Mouse (Mus musculus) midbrain, embryonic 11.5 days (tissue): Measurements from ENCODE around the gene Pold3. TPM values are rescaled to one million over a fixed set of nuclear protein-coding genes. Genes with fewer than 3 reads are reported as not detected.

Experiments used
- ATAC-seq: fragments of 200-750 bp; cut with Nextera tagmentation; 2 replicates; pipeline ENCODE4 v1.8.0; 2017; ENCODE audit warnings: moderate TSS enrichment, moderate library complexity; ENCODE audit not compliant: low FRiP score
- DNase-seq: peaks from one replicate; pipeline ENCODE4 v3.0.0; 2015; ENCODE audit warnings: low spot score; ENCODE audit errors: missing footprints
- H3K27ac ChIP-seq: fragments of 300-500 bp; sonication (generic); 2 replicates; pipeline ENCODE4 v1.5.1; 2014; ENCODE audit warnings: low read depth, low read length
- H3K27me3 ChIP-seq: fragments of 300-500 bp; sonication (generic); 2 replicates; pipeline ENCODE4 v1.6.1; 2014; ENCODE audit warnings: mild to moderate bottlenecking, low read length, moderate library complexity, mixed read lengths; ENCODE audit not compliant: control insufficient read depth, insufficient read depth
- H3K36me3 ChIP-seq: fragments of 300-500 bp; sonication (generic); 2 replicates; pipeline ENCODE4 v1.6.1; 2014; ENCODE audit warnings: mild to moderate bottlenecking, low read length, moderate library complexity, mixed read lengths; ENCODE audit not compliant: control insufficient read depth, insufficient read depth
- H3K4me1 ChIP-seq: fragments of 300-500 bp; sonication (generic); 2 replicates; pipeline ENCODE4 v1.6.1; 2014; ENCODE audit warnings: low read length; ENCODE audit not compliant: control insufficient read depth, insufficient read depth
- H3K4me2 ChIP-seq: fragments of 300-500 bp; sonication (generic); 2 replicates; pipeline ENCODE4 v1.6.1; 2014; ENCODE audit warnings: mild to moderate bottlenecking, moderate library complexity
- H3K4me3 ChIP-seq: fragments of 300-500 bp; sonication (generic); 2 replicates; pipeline ENCODE4 v1.5.1; 2014; ENCODE audit warnings: low read depth, low read length
- H3K9ac ChIP-seq: fragments of 300-500 bp; sonication (generic); 2 replicates; pipeline ENCODE4 v1.6.1; 2014; ENCODE audit warnings: low read length
- H3K9me3 ChIP-seq: fragments of 300-500 bp; sonication (generic); 2 replicates; pipeline ENCODE4 v1.6.1; 2016; ENCODE audit warnings: low read length; ENCODE audit not compliant: control insufficient read depth
- WGBS: fragments of 180-500 bp; shearing (Covaris S2); extraction: QIAGEN DNeasy Blood & Tissue Kit; methylation state at CpG from one replicate; pipeline ENCODE4 v1.1.7; 2014; 5-methylcytosine and 5-hydroxymethylcytosine counted together
- polyA plus RNA-seq: library from polyadenylated mRNA; unstranded; fragments of >200 nt; fragmentation: Nextera tagmentation; extraction: Ambion mirVana; gene quantifications from 2 replicates; pipeline ENCODE4 v1.2.1, GENCODE M21; 2014

Pold3 gene
- polyA plus RNA-seq, 1 experiment from 2014 or later: 100 TPM

GRCm38 (mm10) chr7:100051904-100052303 lies 69.5 kb downstream of the Pold3 start:
- Histone ChIP-seq H3K9me3 (no peaks in the 10 kb centered on the region), H3K27me3 (no peaks in the 10 kb centered on the region), H3K36me3 (no peaks in the 10 kb centered on the region), H3K27ac (no peak overlapping the region), H3K4me1 (no peaks in the 10 kb centered on the region), H3K9ac (no peak overlapping the region), H3K4me2 (no peak overlapping the region), H3K4me3 (no peak overlapping the region)
- WGBS: 71% methylated on average over 4 of the region's 4 CpGs
- ATAC-seq (no peak), DNase-seq (no peak)

GRCm38 (mm10) chr7:100046486-100046885 lies 74.9 kb downstream of the Pold3 start:
- no peaks in the 10 kb centered on the region for H3K36me3 ChIP-seq
- no peak overlapping the region for H3K9ac ChIP-seq
- no peak overlapping the region for H3K4me3 ChIP-seq
- H3K4me1 ChIP-seq: peaks cover 7% of the 10 kb centered on the region
- no peak for DNase-seq
- no peak overlapping the region for H3K4me2 ChIP-seq
- no peak overlapping the region for H3K27ac ChIP-seq
- 75% methylated on average over 2 of the region's 2 CpGs for WGBS
- no peak for ATAC-seq
- H3K27me3 ChIP-seq: no peaks in the 10 kb centered on the region
- no peaks in the 10 kb centered on the region for H3K9me3 ChIP-seq

- no peak overlapping the region for H3K27ac ChIP-seq
Measured at GRCm38 (mm10) chr7:100043605-100044031, 77.7 kb downstream of the Pold3 start.

GRCm38 (mm10) chr7:100043096-100043495 lies 78.3 kb downstream of the Pold3 start:
- H3K27ac ChIP-seq: no peak overlapping the region
- no peaks in the 10 kb centered on the region for H3K36me3 ChIP-seq
- H3K9me3 ChIP-seq: no peaks in the 10 kb centered on the region
- ATAC-seq (no peak), DNase-seq (no peak)
- H3K4me3 ChIP-seq: no peak overlapping the region
- no peak overlapping the region for H3K9ac ChIP-seq
- no peak overlapping the region for H3K4me2 ChIP-seq
- no peaks in the 10 kb centered on the region for H3K27me3 ChIP-seq
- peaks cover 7% of the 10 kb centered on the region for H3K4me1 ChIP-seq
- WGBS: 96% methylated on average over 5 of the region's 5 CpGs

More at GRCm38 (mm10) chr7:100043605-100044031, 77.7 kb downstream of the Pold3 start:
- ATAC-seq (no peak), DNase-seq (no peak)
- no peaks in the 10 kb centered on the region for H3K9me3 ChIP-seq
- no peak overlapping the region for H3K9ac ChIP-seq
- peaks cover 7% of the 10 kb centered on the region for H3K4me1 ChIP-seq
- no peaks in the 10 kb centered on the region for H3K27me3 ChIP-seq
- no peaks in the 10 kb centered on the region for H3K36me3 ChIP-seq
- no peak overlapping the region for H3K4me2 ChIP-seq
- 59% methylated on average over 4 of the region's 4 CpGs for WGBS
- H3K4me3 ChIP-seq: no peak overlapping the region

- WGBS: 10% methylated on average over 31 of the region's 31 CpGs
Measured at GRCm38 (mm10) chr7:100042120-100042519, 79.2 kb downstream of the Pold3 start.

GRCm38 (mm10) chr7:100036495-100036894 lies 84.9 kb downstream of the Pold3 start:
- WGBS: 96% methylated on average over 3 of the region's 3 CpGs
- no peak for ATAC-seq

More at GRCm38 (mm10) chr7:100042120-100042519, 79.2 kb downstream of the Pold3 start:
- no peaks in the 10 kb centered on the region for H3K36me3 ChIP-seq
- DNase-seq: no peak
- H3K27me3 ChIP-seq: no peaks in the 10 kb centered on the region
- peaks cover 7% of the 10 kb centered on the region for H3K4me1 ChIP-seq
- H3K9me3 ChIP-seq: no peaks in the 10 kb centered on the region
- H3K27ac ChIP-seq: no peak overlapping the region
- no peak overlapping the region for H3K4me3 ChIP-seq
- no peak overlapping the region for H3K9ac ChIP-seq
- ATAC-seq: no peak
- H3K4me2 ChIP-seq: peak overlapping the region; percentile 11; the same call in 1 of the 2 replicates

GRCm38 (mm10) chr7:100036050-100036449 lies 85.3 kb downstream of the Pold3 start:
- Histone ChIP-seq H3K4me3 (no peak overlapping the region), H3K36me3 (no peaks in the 10 kb centered on the region), H3K4me2 (no peak overlapping the region), H3K9ac (no peak overlapping the region), H3K4me1 (no peaks in the 10 kb centered on the region), H3K27ac (no peak overlapping the region), H3K27me3 (no peaks in the 10 kb centered on the region), H3K9me3 (no peaks in the 10 kb centered on the region)
- 84% methylated on average over 7 of the region's 7 CpGs for WGBS
- ATAC-seq (no peak), DNase-seq (peak; percentile 37)

More at GRCm38 (mm10) chr7:100036495-100036894, 84.9 kb downstream of the Pold3 start:
- no peaks in the 10 kb centered on the region for H3K36me3 ChIP-seq
- no peak overlapping the region for H3K4me3 ChIP-seq
- no peak overlapping the region for H3K9ac ChIP-seq
- no peaks in the 10 kb centered on the region for H3K4me1 ChIP-seq
- H3K27ac ChIP-seq: no peak overlapping the region
- H3K27me3 ChIP-seq: no peaks in the 10 kb centered on the region
- no peak overlapping the region for H3K4me2 ChIP-seq
- no peaks in the 10 kb centered on the region for H3K9me3 ChIP-seq
- DNase-seq: no peak

- DNase-seq (peak; percentile 69), ATAC-seq (no peak)
- WGBS: 85% methylated on average over 11 of the region's 11 CpGs
- Histone ChIP-seq H3K27me3 (no peaks in the 10 kb centered on the region), H3K4me1 (no peaks in the 10 kb centered on the region), H3K36me3 (no peaks in the 10 kb centered on the region), H3K9me3 (no peaks in the 10 kb centered on the region), H3K27ac (no peak overlapping the region), H3K9ac (no peak overlapping the region), H3K4me3 (no peak overlapping the region), H3K4me2 (no peak overlapping the region)
Measured at GRCm38 (mm10) chr7:100034815-100035463, 86.4 kb downstream of the Pold3 start.

- Histone ChIP-seq H3K36me3 (no peaks in the 10 kb centered on the region), H3K27ac (no peak overlapping the region), H3K4me3 (no peak overlapping the region), H3K9ac (no peak overlapping the region), H3K4me2 (no peak overlapping the region), H3K4me1 (no peaks in the 10 kb centered on the region), H3K9me3 (no peaks in the 10 kb centered on the region), H3K27me3 (no peaks in the 10 kb centered on the region)
- WGBS: 78% methylated on average over 5 of the region's 5 CpGs
- ATAC-seq (no peak), DNase-seq (peak; percentile 33)
Measured at GRCm38 (mm10) chr7:100033672-100034071, 87.7 kb downstream of the Pold3 start.
